Mouse (Mus musculus) stomach, embryonic 14.5 days (tissue): ENCODE results near the gene Farp2. TPM values are rescaled to one million over a fixed set of nuclear protein-coding genes. Genes with fewer than 3 reads are reported as not detected.

Experiments used
- ATAC-seq: fragments of 200-750 bp; cut with Nextera tagmentation; 2 replicates; pipeline ENCODE4 v1.8.0; 2017; ENCODE audit warnings: low read depth, moderate TSS enrichment; ENCODE audit not compliant: insufficient number of reproducible peaks, insufficient read depth, low FRiP score
- H3K27ac ChIP-seq: fragments of 300-500 bp; sonication (generic); 2 replicates; pipeline ENCODE4 v1.5.1; 2014; ENCODE audit warnings: mild to moderate bottlenecking, low read length, moderate library complexity, mixed read lengths
- H3K27me3 ChIP-seq: fragments of 300-500 bp; sonication (generic); 2 replicates; pipeline ENCODE4 v1.6.1; 2014; ENCODE audit warnings: low read length, control low read depth, mixed read lengths; ENCODE audit not compliant: control insufficient read depth, insufficient read depth
- H3K36me3 ChIP-seq: fragments of 300-500 bp; sonication (generic); 2 replicates; pipeline ENCODE4 v1.6.1; 2014; ENCODE audit warnings: mild to moderate bottlenecking, control low read depth, low read length, moderate library complexity, mixed read lengths; ENCODE audit not compliant: control insufficient read depth, insufficient read depth
- H3K4me1 ChIP-seq: fragments of 300-500 bp; sonication (generic); 2 replicates; pipeline ENCODE4 v1.6.1; 2014; ENCODE audit warnings: low read length, control low read depth, mixed read lengths; ENCODE audit not compliant: control insufficient read depth, insufficient read depth
- H3K4me2 ChIP-seq: fragments of 300-500 bp; sonication (generic); replicated peaks from 2 replicates; pipeline ENCODE4 v1.6.1; 2014; ENCODE audit warnings: low read depth, low read length, control low read depth
- H3K4me3 ChIP-seq: fragments of 300-500 bp; sonication (generic); 2 replicates; pipeline ENCODE4 v1.5.1; 2014; ENCODE audit warnings: low read depth, low read length, control low read depth
- H3K9ac ChIP-seq: fragments of 300-500 bp; sonication (generic); replicated peaks from 2 replicates; pipeline ENCODE4 v1.6.1; 2014; ENCODE audit warnings: low read depth, mild to moderate bottlenecking, control low read depth, low read length, moderate library complexity, mixed read lengths
- H3K9me3 ChIP-seq: fragments of 300-500 bp; sonication (generic); 2 replicates; pipeline ENCODE4 v1.6.1; 2016; ENCODE audit warnings: low read depth, low read length, control low read depth; ENCODE audit not compliant: control insufficient read depth
- WGBS: fragments of 180-500 bp; shearing (Covaris S2); extraction: QIAGEN DNeasy Blood & Tissue Kit; methylation state at CpG from one replicate; pipeline ENCODE4 v1.1.7; 2014; 5-methylcytosine and 5-hydroxymethylcytosine counted together
- polyA plus RNA-seq: library from polyadenylated mRNA; unstranded; fragments of >200 nt; fragmentation: Nextera tagmentation; extraction: Ambion mirVana; gene quantifications from 2 replicates; pipeline ENCODE4 v1.2.1, GENCODE M21; 2014

Farp2 gene
- polyA plus RNA-seq, 1 experiment from 2014 or later: 7.7 TPM

DNA sequence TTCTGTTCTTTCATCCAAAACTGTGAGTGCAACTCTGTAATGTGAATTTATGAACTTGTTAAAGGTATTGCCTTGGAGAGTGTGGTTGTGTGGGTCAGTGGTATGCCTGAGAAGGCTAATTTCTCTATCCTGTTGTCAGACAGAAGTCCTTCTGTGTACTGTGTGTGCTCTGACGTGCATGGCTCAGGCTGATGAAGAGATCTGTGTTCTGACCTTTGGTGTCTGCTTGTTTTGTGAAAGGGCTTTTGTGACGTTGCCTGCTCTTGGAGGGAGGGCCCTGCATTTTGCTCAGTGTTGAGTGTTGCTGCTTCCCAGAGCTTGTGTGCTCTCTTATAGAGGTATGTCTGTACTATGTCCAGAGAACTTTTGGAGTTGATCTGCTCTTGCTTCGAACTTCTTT, 55.1 kb downstream of the Farp2 start:
- no peak overlapping the region for H3K9ac ChIP-seq
- H3K4me3 ChIP-seq: no peak overlapping the region
- 59% methylated on average over 3 of the region's 3 CpGs for WGBS
- H3K4me1 ChIP-seq: no peaks in the 10 kb centered on the region
- no peak for ATAC-seq
- no peak overlapping the region for H3K4me2 ChIP-seq
- H3K9me3 ChIP-seq: 0 out of 2 replicates have a peak, but pooled peaks cover 3% of the 10 kb centered on the region
- no peak overlapping the region for H3K27ac ChIP-seq
- no peaks in the 10 kb centered on the region for H3K27me3 ChIP-seq
- peaks cover 6% of the 10 kb centered on the region; the same call in 1 of the 2 replicates for H3K36me3 ChIP-seq

DNA sequence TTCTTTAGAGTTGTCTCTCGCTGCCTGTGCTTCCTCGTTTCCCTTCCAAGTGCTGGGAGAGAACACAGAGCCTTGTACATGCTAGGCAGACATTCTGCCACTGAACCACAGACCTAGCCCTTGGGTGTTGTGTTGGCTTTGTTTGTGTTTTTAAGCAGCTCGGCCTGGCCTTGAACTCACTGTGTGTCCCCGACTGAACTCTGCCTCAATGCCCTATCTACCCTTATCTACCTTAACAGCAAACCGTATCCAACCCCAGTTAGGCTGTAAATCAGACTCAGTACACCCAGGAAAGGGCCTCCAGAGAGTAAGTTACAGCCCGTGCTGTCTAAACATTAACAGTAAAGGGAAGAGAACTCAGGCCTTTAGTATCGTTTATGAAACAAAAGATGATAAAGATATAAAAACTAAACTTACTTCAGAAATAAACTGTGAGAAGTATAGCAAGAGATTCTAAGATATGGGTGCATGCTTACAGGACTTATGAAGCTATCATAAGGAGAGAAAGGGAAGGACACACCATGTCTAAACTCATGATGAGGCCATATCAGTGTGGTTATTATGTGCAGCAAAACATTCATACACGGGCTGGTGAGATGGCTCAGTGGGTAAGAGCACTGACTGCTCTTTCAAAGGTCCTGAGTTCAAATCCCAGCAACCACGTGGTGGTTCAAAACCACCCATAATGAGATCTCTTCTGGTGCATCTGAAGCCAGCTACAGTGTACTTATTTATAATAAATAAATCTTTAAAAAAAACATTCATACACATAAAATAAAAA, 56.0 kb downstream of the Farp2 start:
- Histone ChIP-seq H3K27ac (no peak overlapping the region), H3K4me2 (no peak overlapping the region), H3K36me3 (peaks cover 10% of the 10 kb centered on the region; the same call in 1 of the 2 replicates), H3K4me1 (no peaks in the 10 kb centered on the region), H3K27me3 (no peaks in the 10 kb centered on the region), H3K9ac (no peak overlapping the region), H3K9me3 (0 out of 2 replicates have a peak, but pooled peaks cover 3% of the 10 kb centered on the region), H3K4me3 (no peak overlapping the region)
- ATAC-seq: no peak
- WGBS: 67% methylated on average over 9 of the region's 9 CpGs

DNA sequence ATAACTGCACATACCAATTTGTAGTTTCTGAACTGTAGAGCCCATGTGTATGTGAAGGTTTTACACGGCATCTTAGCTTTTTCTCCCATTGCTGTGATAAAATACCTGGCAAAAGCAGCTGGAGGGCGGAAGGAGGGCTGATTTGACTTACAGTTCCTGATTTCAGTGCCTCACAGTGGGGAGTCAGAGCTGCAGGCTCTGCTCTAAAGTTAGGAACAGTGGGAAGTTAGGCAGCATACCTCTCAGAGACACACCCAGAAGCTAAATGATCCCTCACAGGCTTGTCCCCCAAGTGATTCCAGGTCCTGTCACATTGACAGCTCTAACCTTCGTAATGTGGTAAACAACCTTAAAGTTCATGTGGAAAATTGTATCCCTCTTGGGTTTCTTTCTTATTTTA, 65.2 kb downstream of the Farp2 start:
- Histone ChIP-seq H3K27me3 (no peaks in the 10 kb centered on the region), H3K36me3 (peaks cover 22% of the 10 kb centered on the region), H3K4me1 (no peaks in the 10 kb centered on the region), H3K27ac (no peak overlapping the region), H3K9ac (no peak overlapping the region), H3K4me3 (no peak overlapping the region), H3K9me3 (no peaks in the 10 kb centered on the region), H3K4me2 (no peak overlapping the region)
- ATAC-seq: no peak
- 82% methylated on average over 3 of the region's 3 CpGs for WGBS

DNA sequence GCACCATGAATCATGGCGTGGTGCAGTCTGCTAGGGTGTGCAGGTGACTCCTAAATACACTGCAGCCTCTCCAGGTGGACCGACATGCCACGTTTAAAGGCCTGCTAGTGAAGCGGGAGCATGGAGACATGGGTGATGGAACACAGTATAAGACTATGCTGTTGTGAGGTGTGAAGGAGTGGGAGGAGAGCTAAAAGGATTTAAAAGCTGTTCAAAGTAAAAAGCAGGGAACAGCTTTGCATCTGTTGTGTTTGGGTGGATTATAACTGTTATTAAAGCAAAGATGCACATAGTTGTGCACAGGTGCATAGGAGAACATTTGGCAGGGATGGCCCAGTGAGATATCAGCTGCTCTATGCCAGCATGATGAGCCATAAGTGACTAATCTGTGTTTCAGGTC, 66.0 kb downstream of the Farp2 start:
- WGBS: 86% methylated on average over 4 of the region's 4 CpGs
- Histone ChIP-seq H3K4me3 (no peak overlapping the region), H3K4me1 (no peaks in the 10 kb centered on the region), H3K4me2 (no peak overlapping the region), H3K27me3 (no peaks in the 10 kb centered on the region), H3K9me3 (no peaks in the 10 kb centered on the region), H3K9ac (no peak overlapping the region), H3K27ac (no peak overlapping the region), H3K36me3 (peaks cover 17% of the 10 kb centered on the region)
- ATAC-seq: no peak

DNA sequence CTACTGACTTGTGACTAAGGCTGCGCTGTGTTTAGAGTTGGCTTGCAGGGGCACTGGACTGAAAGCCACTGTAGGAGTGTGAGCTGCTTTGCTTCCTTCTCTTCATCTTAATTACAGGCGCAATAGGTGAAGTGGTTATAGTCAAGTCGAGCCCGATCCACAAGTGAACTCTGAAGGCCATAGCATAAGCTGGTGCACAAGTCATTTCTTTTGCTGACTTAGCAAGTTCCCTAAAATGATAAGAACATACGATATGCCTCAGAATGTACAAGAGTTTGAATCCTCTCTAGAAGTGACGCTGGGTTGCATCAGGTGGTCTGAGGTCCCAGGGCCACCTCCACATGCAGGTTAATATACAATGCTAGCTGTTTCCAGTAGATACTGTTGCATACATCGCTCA, 69.7 kb downstream of the Farp2 start:
- Histone ChIP-seq H3K4me3 (no peak overlapping the region), H3K4me1 (no peaks in the 10 kb centered on the region), H3K27me3 (no peaks in the 10 kb centered on the region), H3K9me3 (no peaks in the 10 kb centered on the region), H3K9ac (no peak overlapping the region), H3K36me3 (peaks cover 14% of the 10 kb centered on the region), H3K4me2 (no peak overlapping the region), H3K27ac (no peak overlapping the region)
- 93% methylated on average over 7 of the region's 7 CpGs for WGBS
- no peak for ATAC-seq

DNA sequence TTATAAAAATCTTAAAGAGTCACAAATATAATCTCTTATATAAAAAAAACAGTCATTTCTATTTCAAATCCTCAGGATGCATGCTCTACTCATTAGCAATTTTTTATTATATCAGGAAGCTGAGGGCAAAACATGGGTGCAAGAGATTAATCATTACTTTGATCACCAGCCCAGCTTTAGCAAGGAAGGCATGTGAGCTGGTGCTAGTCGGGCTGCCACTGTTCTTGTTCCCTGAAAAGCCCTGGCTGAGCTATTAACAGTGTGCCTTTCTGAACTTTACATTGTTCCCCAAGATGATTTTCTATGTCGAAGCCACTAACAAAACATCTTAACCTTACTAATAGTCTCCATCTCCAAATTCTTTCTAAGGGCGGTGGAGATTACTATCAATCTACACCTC, 76.5 kb downstream of the Farp2 start:
- H3K4me1 ChIP-seq: no peaks in the 10 kb centered on the region
- no peak overlapping the region for H3K4me3 ChIP-seq
- no peak overlapping the region for H3K4me2 ChIP-seq
- no peak for ATAC-seq
- H3K9me3 ChIP-seq: no peaks in the 10 kb centered on the region
- no peaks in the 10 kb centered on the region for H3K27me3 ChIP-seq
- H3K27ac ChIP-seq: no peak overlapping the region
- WGBS: 76% methylated on average over 3 of the region's 3 CpGs
- H3K9ac ChIP-seq: no peak overlapping the region
- H3K36me3 ChIP-seq: no peaks in the 10 kb centered on the region

DNA sequence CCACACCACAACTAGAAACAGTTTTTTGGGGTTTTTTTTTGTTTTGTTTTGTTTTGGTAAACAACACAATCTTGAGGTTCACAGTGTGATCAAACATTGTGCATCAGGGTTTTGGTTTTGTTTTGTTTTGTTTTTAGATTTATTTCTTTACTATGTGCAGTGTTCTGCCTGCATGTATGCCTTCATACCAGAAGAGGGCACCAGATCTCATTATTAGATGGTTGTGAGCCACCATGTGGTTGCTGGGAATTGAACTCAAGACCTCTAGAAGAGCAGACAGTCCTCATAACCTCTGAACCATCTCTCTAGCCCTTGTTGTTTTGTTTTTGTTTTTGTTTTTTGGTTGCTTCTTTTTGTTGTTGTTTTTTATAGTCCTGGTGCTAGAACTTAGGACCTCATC, 82.1 kb downstream of the Farp2 start:
- H3K4me1 ChIP-seq: no peaks in the 10 kb centered on the region
- no peaks in the 10 kb centered on the region for H3K9me3 ChIP-seq
- H3K27ac ChIP-seq: no peak overlapping the region
- no peaks in the 10 kb centered on the region for H3K36me3 ChIP-seq
- no peak for ATAC-seq
- H3K9ac ChIP-seq: no peak overlapping the region
- no peak overlapping the region for H3K4me3 ChIP-seq
- no peaks in the 10 kb centered on the region for H3K27me3 ChIP-seq
- H3K4me2 ChIP-seq: no peak overlapping the region

DNA sequence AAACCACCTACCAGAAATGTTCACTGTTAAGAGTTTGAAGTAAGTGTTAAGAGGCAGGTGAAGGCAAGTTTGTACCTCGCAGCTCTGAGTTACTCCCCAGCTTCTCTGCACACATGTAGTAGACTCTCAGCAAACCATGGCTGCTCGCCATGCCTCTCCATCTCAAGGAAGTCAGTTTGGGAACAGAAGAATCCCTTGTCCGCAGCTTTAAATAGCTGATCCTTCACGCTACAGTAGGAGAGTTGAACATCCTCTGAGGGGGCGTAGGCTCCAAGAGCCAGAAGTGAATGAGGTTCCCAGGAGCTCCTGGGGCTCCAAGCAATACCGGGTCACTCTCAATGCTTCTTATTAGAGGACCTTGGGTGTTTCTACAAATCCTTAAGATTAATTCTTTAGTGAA, 84.0 kb downstream of the Farp2 start:
- no peak for ATAC-seq
- no peaks in the 10 kb centered on the region for H3K27me3 ChIP-seq
- WGBS: 76% methylated on average over 6 of the region's 6 CpGs
- no peak overlapping the region for H3K4me2 ChIP-seq
- H3K9me3 ChIP-seq: no peaks in the 10 kb centered on the region
- H3K27ac ChIP-seq: no peak overlapping the region
- no peak overlapping the region for H3K9ac ChIP-seq
- no peaks in the 10 kb centered on the region for H3K36me3 ChIP-seq
- no peak overlapping the region for H3K4me3 ChIP-seq
- H3K4me1 ChIP-seq: no peaks in the 10 kb centered on the region

DNA sequence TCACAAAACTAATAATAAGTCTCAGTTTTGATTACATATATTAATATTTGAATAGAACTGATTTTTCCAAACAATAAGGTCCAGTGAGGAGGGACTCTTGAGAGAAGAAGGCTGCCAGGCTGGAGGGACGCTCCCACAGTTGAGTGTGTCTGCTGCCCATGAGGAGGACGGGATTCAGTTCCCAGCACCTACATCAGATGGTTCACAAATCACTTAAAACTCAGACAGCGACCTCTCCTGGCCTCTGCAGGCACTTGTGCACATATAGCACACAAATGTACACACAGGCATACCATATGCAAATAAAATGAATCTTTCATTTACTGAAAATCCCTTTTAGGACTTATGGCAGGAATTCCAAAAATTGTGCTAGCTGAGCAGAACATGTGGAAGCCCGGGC, 91.0 kb downstream of the Farp2 start:
- H3K4me3 ChIP-seq: no peak overlapping the region
- H3K27ac ChIP-seq: no peak overlapping the region
- no peaks in the 10 kb centered on the region for H3K36me3 ChIP-seq
- no peaks in the 10 kb centered on the region for H3K27me3 ChIP-seq
- ATAC-seq: no peak
- no peaks in the 10 kb centered on the region for H3K4me1 ChIP-seq
- H3K9me3 ChIP-seq: no peaks in the 10 kb centered on the region
- WGBS: 70% methylated on average over 4 of the region's 4 CpGs
- H3K9ac ChIP-seq: no peak overlapping the region
- no peak overlapping the region for H3K4me2 ChIP-seq
